Mouse (Mus musculus) testis, adult 2 months (tissue): Measurements from ENCODE around the gene Fam228a.

ENCODE experiments used
- CTCF ChIP-seq: fragments of 200-500 bp; IDR thresholded peaks from 2 replicates; pipeline ENCODE4 v1.5.1; 2012; ENCODE audit warnings: low read depth, mild to moderate bottlenecking, inconsistent platforms, low read length, moderate library complexity; ENCODE audit not compliant: control insufficient read depth, insufficient read depth, insufficient replicate concordance
- POLR2A ChIP-seq: fragments of 200-500 bp; IDR thresholded peaks from 2 replicates; pipeline ENCODE4 v1.6.1; 2012; ENCODE audit warnings: low read depth, mild to moderate bottlenecking, inconsistent platforms, low read length, moderate library complexity; ENCODE audit not compliant: control insufficient read depth

GRCm38 (mm10) chr12:4708296-4708695 is 29.9 kb downstream of the Fam228a start:
- TF ChIP-seq CTCF (no peak), POLR2A (no peak)
